Mouse (Mus musculus) hindbrain, embryonic 12.5 days (tissue): ENCODE data around the gene Med21. TPM values are rescaled to one million over a fixed set of nuclear protein-coding genes. Genes with fewer than 3 reads are reported as not detected.

Source experiments
- ATAC-seq: fragments of 200-750 bp; cut with Nextera tagmentation; 2 replicates; pipeline ENCODE4 v1.8.0; 2017; ENCODE audit warnings: moderate TSS enrichment; ENCODE audit not compliant: low FRiP score
- H3K27ac ChIP-seq: fragments of 300-500 bp; sonication (generic); 2 replicates; pipeline ENCODE4 v1.5.1; 2016; ENCODE audit warnings: mild to moderate bottlenecking
- H3K27me3 ChIP-seq: fragments of 300-500 bp; sonication (generic); 2 replicates; pipeline ENCODE4 v1.6.1; 2016; ENCODE audit warnings: mild to moderate bottlenecking
- H3K36me3 ChIP-seq: fragments of 300-500 bp; sonication (generic); 2 replicates; pipeline ENCODE4 v1.6.1; 2016; ENCODE audit warnings: mild to moderate bottlenecking
- H3K4me1 ChIP-seq: fragments of 300-500 bp; sonication (generic); 2 replicates; pipeline ENCODE4 v1.6.1; 2016
- H3K4me2 ChIP-seq: fragments of 300-500 bp; sonication (generic); replicated peaks from 2 replicates; pipeline ENCODE4 v1.6.1; 2016; ENCODE audit warnings: mild to moderate bottlenecking
- H3K4me3 ChIP-seq: fragments of 300-500 bp; sonication (generic); 2 replicates; pipeline ENCODE4 v1.5.1; 2016; ENCODE audit warnings: mild to moderate bottlenecking
- H3K9ac ChIP-seq: fragments of 300-500 bp; sonication (generic); 2 replicates; pipeline ENCODE4 v1.6.1; 2016; ENCODE audit warnings: mild to moderate bottlenecking, moderate library complexity
- H3K9me3 ChIP-seq: fragments of 300-500 bp; sonication (generic); replicated peaks from 2 replicates; pipeline ENCODE4 v1.6.1; 2016; ENCODE audit warnings: mild to moderate bottlenecking
- WGBS: fragments of 180-500 bp; shearing (Covaris S2); methylation state at CpG from one replicate; pipeline ENCODE4 v1.1.7; 2016; 5-methylcytosine and 5-hydroxymethylcytosine counted together
- polyA plus RNA-seq: library from polyadenylated mRNA; unstranded; fragments of >200 nt; fragmentation: Nextera tagmentation; extraction: Ambion mirVana; gene quantifications from 2 replicates; pipeline ENCODE4 v1.2.1, GENCODE M21; 2016

The Med21 gene
- polyA plus RNA-seq, result 106 and 116 TPM in 2 replicates

- Histone ChIP-seq H3K4me2 (peak within 1 kb of the TSS; percentile 86), H3K9ac (peak within 1 kb of the TSS; percentile 84), H3K27me3 (no peaks in the 10 kb centered on the region), H3K9me3 (no peaks in the 10 kb centered on the region), H3K27ac (peak within 1 kb of the TSS; percentile 88), H3K4me3 (peak within 1 kb of the TSS; percentile 91), H3K36me3 (no peaks in the 10 kb centered on the region), H3K4me1 (peaks cover 7% of the 10 kb centered on the region)
- ATAC-seq, result peak; percentile 98
- WGBS, result 1% methylated on average over 60 of the region's 60 CpGs
Observed at GRCm38 (mm10) chr6:146642276-146643183, at the start of gene Med21, which contains the start of gene Tm7sf3. Med21 (plus strand) TSS chr6:146642547. Tm7sf3 (minus strand) TSS chr6:146642824.

GRCm38 (mm10) chr6:146602601-146603000, 39.7 kb upstream of the Med21 start:
- Histone ChIP-seq H3K27me3 (no peaks in the 10 kb centered on the region), H3K36me3 (peaks cover 73% of the 10 kb centered on the region), H3K4me3 (no peak overlapping the region), H3K4me1 (no peaks in the 10 kb centered on the region), H3K27ac (no peak overlapping the region), H3K4me2 (no peak overlapping the region), H3K9me3 (no peaks in the 10 kb centered on the region), H3K9ac (no peak overlapping the region)
- ATAC-seq, result no peak
- 85% methylated on average over 4 of the region's 4 CpGs for WGBS

- Histone ChIP-seq H3K9me3 (no peaks in the 10 kb centered on the region), H3K9ac (no peak overlapping the region), H3K4me3 (no peak overlapping the region), H3K27ac (no peak overlapping the region), H3K4me1 (no peaks in the 10 kb centered on the region), H3K36me3 (peaks cover 71% of the 10 kb centered on the region), H3K4me2 (no peak overlapping the region), H3K27me3 (no peaks in the 10 kb centered on the region)
- no peak for ATAC-seq
- 87% methylated on average over 10 of the region's 10 CpGs for WGBS
Observed at GRCm38 (mm10) chr6:146603651-146604050, 38.7 kb upstream of the Med21 start.

- H3K27ac ChIP-seq, result no peak overlapping the region
- H3K9me3 ChIP-seq, result no peaks in the 10 kb centered on the region
- no peak overlapping the region for H3K4me2 ChIP-seq
- H3K4me3 ChIP-seq, result no peak overlapping the region
- no peaks in the 10 kb centered on the region for H3K4me1 ChIP-seq
- 84% methylated on average over 6 of the region's 6 CpGs for WGBS
- ATAC-seq, result no peak
- peaks cover 50% of the 10 kb centered on the region for H3K36me3 ChIP-seq
- H3K27me3 ChIP-seq, result no peaks in the 10 kb centered on the region
- no peak overlapping the region for H3K9ac ChIP-seq
Observed at GRCm38 (mm10) chr6:146611385-146611784, 31.0 kb upstream of the Med21 start.

GRCm38 (mm10) chr6:146611897-146612296, 30.4 kb upstream of the Med21 start:
- peaks cover 54% of the 10 kb centered on the region for H3K36me3 ChIP-seq
- no peak overlapping the region for H3K4me3 ChIP-seq
- no peaks in the 10 kb centered on the region for H3K9me3 ChIP-seq
- H3K9ac ChIP-seq, result no peak overlapping the region
- H3K4me1 ChIP-seq, result no peaks in the 10 kb centered on the region
- no peaks in the 10 kb centered on the region for H3K27me3 ChIP-seq
- WGBS, result 93% methylated on average over 7 of the region's 7 CpGs
- ATAC-seq, result no peak
- no peak overlapping the region for H3K27ac ChIP-seq
- H3K4me2 ChIP-seq, result no peak overlapping the region

GRCm38 (mm10) chr6:146612736-146613135, 29.6 kb upstream of the Med21 start:
- Histone ChIP-seq H3K27ac (no peak overlapping the region), H3K27me3 (no peaks in the 10 kb centered on the region), H3K4me1 (no peaks in the 10 kb centered on the region), H3K36me3 (peaks cover 55% of the 10 kb centered on the region), H3K9ac (no peak overlapping the region), H3K9me3 (no peaks in the 10 kb centered on the region), H3K4me2 (no peak overlapping the region), H3K4me3 (no peak overlapping the region)
- ATAC-seq, result no peak
- WGBS, result 92% methylated on average over 5 of the region's 5 CpGs

GRCm38 (mm10) chr6:146613907-146614306, 28.4 kb upstream of the Med21 start:
- Histone ChIP-seq H3K36me3 (peaks cover 66% of the 10 kb centered on the region), H3K9me3 (no peaks in the 10 kb centered on the region), H3K9ac (no peak overlapping the region), H3K4me3 (no peak overlapping the region), H3K27me3 (no peaks in the 10 kb centered on the region), H3K27ac (no peak overlapping the region), H3K4me1 (no peaks in the 10 kb centered on the region), H3K4me2 (no peak overlapping the region)
- ATAC-seq, result no peak
- 92% methylated on average over 5 of the region's 5 CpGs for WGBS

- Histone ChIP-seq H3K4me3 (no peak overlapping the region), H3K27ac (no peak overlapping the region), H3K36me3 (peaks cover 62% of the 10 kb centered on the region), H3K9me3 (no peaks in the 10 kb centered on the region), H3K27me3 (no peaks in the 10 kb centered on the region), H3K9ac (no peak overlapping the region), H3K4me2 (no peak overlapping the region), H3K4me1 (no peaks in the 10 kb centered on the region)
- no peak for ATAC-seq
- WGBS, result 91% methylated on average over 5 of the region's 5 CpGs
Observed at GRCm38 (mm10) chr6:146614541-146614940, 27.8 kb upstream of the Med21 start.

GRCm38 (mm10) chr6:146615891-146616290, 26.5 kb upstream of the Med21 start:
- H3K9me3 ChIP-seq, result no peaks in the 10 kb centered on the region
- no peaks in the 10 kb centered on the region for H3K27me3 ChIP-seq
- H3K4me2 ChIP-seq, result no peak overlapping the region
- H3K36me3 ChIP-seq, result peaks cover 57% of the 10 kb centered on the region
- H3K27ac ChIP-seq, result no peak overlapping the region
- no peak overlapping the region for H3K4me3 ChIP-seq
- no peak for ATAC-seq
- no peak overlapping the region for H3K9ac ChIP-seq
- H3K4me1 ChIP-seq, result no peaks in the 10 kb centered on the region
- WGBS, result 93% methylated on average over 8 of the region's 8 CpGs

- H3K4me3 ChIP-seq, result no peak overlapping the region
- H3K4me2 ChIP-seq, result no peak overlapping the region
- H3K36me3 ChIP-seq, result peaks cover 57% of the 10 kb centered on the region
- H3K27ac ChIP-seq, result no peak overlapping the region
- H3K9ac ChIP-seq, result no peak overlapping the region
- H3K9me3 ChIP-seq, result no peaks in the 10 kb centered on the region
- no peak for ATAC-seq
- H3K27me3 ChIP-seq, result no peaks in the 10 kb centered on the region
- H3K4me1 ChIP-seq, result no peaks in the 10 kb centered on the region
- 93% methylated on average over 2 of the region's 2 CpGs for WGBS
Observed at GRCm38 (mm10) chr6:146616670-146617069, 25.7 kb upstream of the Med21 start.

- whole genome bisulfite sequencing, result 59% methylated on average over 3 of the region's 3 CpGs
- peaks cover 2% of the 10 kb centered on the region for H3K4me1 ChIP-seq
- ATAC-seq, result 0 out of 2 replicates have a peak, but pooled peaks have one; percentile 46
Observed at GRCm38 (mm10) chr6:146628123-146628522, 14.2 kb upstream of the Med21 start.

GRCm38 (mm10) chr6:146629781-146630756, 12.3 kb upstream of the Med21 start:
- Histone ChIP-seq H3K27ac (no peak overlapping the region), H3K9ac (no peak overlapping the region), H3K4me1 (peaks cover 11% of the 10 kb centered on the region), H3K4me2 (no peak overlapping the region), H3K36me3 (no peaks in the 10 kb centered on the region), H3K27me3 (no peaks in the 10 kb centered on the region), H3K9me3 (no peaks in the 10 kb centered on the region), H3K4me3 (no peak overlapping the region)
- no peak for ATAC-seq
- 86% methylated on average over 9 of the region's 9 CpGs for WGBS

More at GRCm38 (mm10) chr6:146628123-146628522, 14.2 kb upstream of the Med21 start:
- Histone ChIP-seq H3K36me3 (no peaks in the 10 kb centered on the region), H3K4me3 (no peak overlapping the region), H3K27me3 (no peaks in the 10 kb centered on the region), H3K9ac (no peak overlapping the region), H3K4me2 (no peak overlapping the region), H3K27ac (no peak overlapping the region), H3K9me3 (no peaks in the 10 kb centered on the region)
